Mouse (Mus musculus): ENCODE measurements around the gene Eid3. TPM values are rescaled to one million over a fixed set of nuclear protein-coding genes. Genes with fewer than 3 reads are reported as not detected.

The Eid3 gene
- total and polyA plus RNA-seq, 2 experiments from 2014 or later, result 0.23 to 2.0 TPM

DNA sequence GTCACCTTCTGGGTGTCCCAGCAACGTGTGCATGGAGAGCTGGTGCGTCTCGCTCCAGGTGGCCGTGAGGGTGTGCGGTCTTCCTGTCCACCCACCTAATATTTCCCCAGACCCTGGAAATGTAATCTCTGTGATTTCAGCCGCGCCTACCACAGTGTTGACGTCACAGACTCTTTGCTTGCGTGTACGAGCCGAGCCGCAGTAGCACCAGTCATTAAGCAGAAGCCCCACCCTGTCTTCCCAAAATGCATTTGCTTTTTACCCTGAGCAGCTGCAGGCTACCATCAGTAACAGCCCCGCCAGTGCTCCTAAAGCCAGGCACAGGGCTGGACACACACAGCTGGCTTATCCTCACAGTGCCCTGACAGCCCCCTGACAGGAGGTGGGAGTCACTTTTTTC is 31.5 kb downstream of the Eid3 start:
- ATAC-seq (ENCODE audit: low FRiP score), result no peak
- H3K4me2 ChIP-seq (ENCODE audit: low read depth, low read length, poor library complexity, severe bottlenecking), result no peak overlapping the region
- H3K9me3 ChIP-seq (ENCODE audit: low read length), result no peaks in the 10 kb centered on the region
- no peak overlapping the region for H3K4me3 ChIP-seq (ENCODE audit: low read depth, low read length)
- no peak for DNase-seq (ENCODE audit: low spot score)
- H3K27me3 ChIP-seq (ENCODE audit: insufficient read depth, low read length), result no peaks in the 10 kb centered on the region
- H3K36me3 ChIP-seq (ENCODE audit: insufficient read depth, low read length), result peaks cover 26% of the 10 kb centered on the region
- no peak overlapping the region for H3K9ac ChIP-seq (replicated peaks; ENCODE audit: low read length, poor library complexity, severe bottlenecking)
- H3K4me1 ChIP-seq (ENCODE audit: insufficient read depth, low read length), result 0 out of 2 replicates have a peak, but pooled peaks cover 6% of the 10 kb centered on the region
- TF ChIP-seq CTCF (IDR thresholded peaks at IDR 0.05), result no peak
- WGBS, result 96% methylated on average over 13 of the region's 13 CpGs
- H3K27ac ChIP-seq (ENCODE audit: low read depth, low read length), result no peak overlapping the region

DNA sequence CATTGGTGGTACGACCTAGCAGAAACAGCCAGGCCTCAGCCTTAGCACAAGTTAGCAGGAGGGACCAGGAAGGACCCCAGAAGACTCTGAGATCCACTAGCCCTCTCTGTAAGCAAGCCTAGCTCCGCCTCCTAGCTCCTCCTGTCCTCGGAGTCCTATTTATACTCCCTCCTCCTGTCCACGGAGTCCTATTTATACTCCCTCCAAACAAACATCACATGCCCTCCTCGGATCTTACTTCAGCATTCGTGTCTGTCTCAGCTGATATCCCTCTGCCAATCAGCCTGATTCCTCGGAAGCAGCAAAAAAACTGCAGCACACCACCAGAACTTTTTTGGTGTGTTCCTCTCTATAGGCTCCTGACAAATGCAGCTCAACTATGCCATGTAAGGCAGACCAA is 32.5 kb downstream of the Eid3 start:
- Histone ChIP-seq H3K27ac (ENCODE audit: low read depth, low read length) (no peak overlapping the region), H3K9me3 (ENCODE audit: low read length) (no peaks in the 10 kb centered on the region), H3K4me2 (ENCODE audit: low read depth, low read length, poor library complexity, severe bottlenecking) (no peak overlapping the region), H3K4me3 (ENCODE audit: low read depth, low read length) (no peak overlapping the region), H3K9ac (replicated peaks; ENCODE audit: low read length, poor library complexity, severe bottlenecking) (no peak overlapping the region), H3K36me3 (ENCODE audit: insufficient read depth, low read length) (peaks cover 22% of the 10 kb centered on the region), H3K27me3 (ENCODE audit: insufficient read depth, low read length) (no peaks in the 10 kb centered on the region), H3K4me1 (ENCODE audit: insufficient read depth, low read length) (0 out of 2 replicates have a peak, but pooled peaks cover 6% of the 10 kb centered on the region)
- 61% methylated on average over 7 of the region's 7 CpGs for WGBS
- no peak for TF ChIP-seq CTCF (IDR thresholded peaks at IDR 0.05)
- DNase-seq (ENCODE audit: low spot score) (no peak), ATAC-seq (ENCODE audit: low FRiP score) (no peak)

DNA sequence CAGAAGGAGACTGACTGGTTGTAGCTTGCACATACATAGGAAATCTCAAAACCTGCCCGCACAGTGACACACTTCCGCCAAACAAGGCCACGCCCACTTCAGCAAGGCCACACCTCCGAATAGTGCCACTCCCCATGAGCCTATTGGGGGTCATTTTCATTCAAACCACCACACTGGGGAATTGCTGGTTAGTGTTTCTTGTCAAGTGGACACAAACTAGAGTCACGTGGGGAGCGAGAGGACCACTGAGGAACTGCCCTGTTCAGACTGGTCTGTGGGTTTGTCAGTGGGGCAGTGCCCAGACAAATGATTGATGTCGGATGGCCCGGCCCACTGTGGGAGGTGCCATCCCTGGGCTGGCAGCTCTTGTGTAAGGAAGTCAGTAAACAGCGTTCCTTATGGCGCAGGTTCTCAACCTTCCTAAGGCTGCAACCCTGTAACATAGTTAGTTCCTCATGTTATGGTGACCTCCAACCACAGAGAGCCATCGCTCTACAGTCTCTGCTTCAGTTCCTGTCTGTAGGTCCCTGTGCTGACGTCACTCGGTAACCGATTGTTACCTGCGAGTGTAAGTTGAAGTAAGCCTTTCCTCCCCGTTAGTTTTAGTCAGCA is 33.5 kb downstream of the Eid3 start:
- Histone ChIP-seq H3K4me3 (ENCODE audit: low read depth, low read length) (no peak overlapping the region), H3K27ac (ENCODE audit: low read depth, low read length) (peak overlapping the region; percentile 65; the same call in 1 of the 2 replicates), H3K27me3 (ENCODE audit: insufficient read depth, low read length) (no peaks in the 10 kb centered on the region), H3K36me3 (ENCODE audit: insufficient read depth, low read length) (peaks cover 21% of the 10 kb centered on the region), H3K9me3 (ENCODE audit: low read length) (no peaks in the 10 kb centered on the region), H3K4me1 (ENCODE audit: insufficient read depth, low read length) (0 out of 2 replicates have a peak, but pooled peaks cover 6% of the 10 kb centered on the region), H3K9ac (replicated peaks; ENCODE audit: low read length, poor library complexity, severe bottlenecking) (no peak overlapping the region), H3K4me2 (ENCODE audit: low read depth, low read length, poor library complexity, severe bottlenecking) (peak overlapping the region; percentile 33)
- WGBS, result 43% methylated on average over 16 of the region's 16 CpGs
- TF ChIP-seq CTCF (IDR thresholded peaks at IDR 0.05), result no peak
- peak; percentile 26 for DNase-seq (ENCODE audit: low spot score)
- peak; percentile 56 for ATAC-seq (ENCODE audit: low FRiP score)

DNA sequence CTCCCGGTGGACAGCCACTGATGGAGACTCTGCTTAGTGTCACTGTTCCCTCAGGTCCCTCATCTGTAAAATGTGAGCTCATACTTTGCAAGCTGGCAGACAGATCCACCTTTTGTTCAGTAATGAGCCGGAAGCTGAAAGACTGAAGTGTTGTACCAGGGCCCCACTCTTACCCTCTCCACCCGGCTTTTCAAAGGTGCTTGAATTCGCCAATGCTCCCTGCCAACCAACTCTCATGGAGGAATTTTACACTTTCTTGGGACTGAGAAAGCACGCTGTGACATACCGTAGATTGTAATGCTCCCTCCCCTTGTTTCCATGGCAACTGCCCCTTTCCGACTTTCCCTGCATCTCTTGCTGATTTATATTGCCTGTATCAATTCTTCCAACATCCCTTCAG is 34.1 kb downstream of the Eid3 start:
- Histone ChIP-seq H3K4me2 (ENCODE audit: low read depth, low read length, poor library complexity, severe bottlenecking) (peak overlapping the region; percentile 33), H3K27me3 (ENCODE audit: insufficient read depth, low read length) (no peaks in the 10 kb centered on the region), H3K9ac (replicated peaks; ENCODE audit: low read length, poor library complexity, severe bottlenecking) (no peak overlapping the region), H3K4me3 (ENCODE audit: low read depth, low read length) (no peak overlapping the region), H3K36me3 (ENCODE audit: insufficient read depth, low read length) (peaks cover 16% of the 10 kb centered on the region), H3K27ac (ENCODE audit: low read depth, low read length) (peak overlapping the region; percentile 65; the same call in 1 of the 2 replicates), H3K4me1 (ENCODE audit: insufficient read depth, low read length) (0 out of 2 replicates have a peak, but pooled peaks cover 6% of the 10 kb centered on the region), H3K9me3 (ENCODE audit: low read length) (no peaks in the 10 kb centered on the region)
- DNase-seq (ENCODE audit: low spot score), result peak; percentile 69
- peak; percentile 36 for ATAC-seq (ENCODE audit: low FRiP score)
- WGBS, result 4% methylated on average over 7 of the region's 7 CpGs
- TF ChIP-seq CTCF (IDR thresholded peaks at IDR 0.05), result no peak

DNA sequence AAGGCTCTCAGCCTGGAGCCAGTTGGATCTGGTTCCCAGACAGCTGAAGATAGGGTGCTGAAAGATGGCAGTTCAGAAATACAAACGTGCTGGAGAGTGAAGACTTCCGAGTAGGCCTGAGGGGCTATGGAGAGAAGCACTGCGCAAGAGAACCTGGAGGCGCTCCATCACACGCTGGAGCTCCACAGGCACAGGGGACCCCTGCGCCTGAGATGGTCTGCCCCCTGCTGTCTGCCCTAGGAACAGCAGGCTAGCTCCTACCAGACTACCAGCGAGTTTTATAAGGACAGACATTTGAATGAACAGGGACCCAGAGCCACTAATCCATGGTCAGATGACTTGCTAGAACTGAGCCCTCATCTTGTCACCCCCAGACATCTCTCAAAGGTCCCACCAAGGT is 35.0 kb downstream of the Eid3 start:
- 5% methylated on average over 7 of the region's 7 CpGs for WGBS
- peaks cover 9% of the 10 kb centered on the region for H3K36me3 ChIP-seq (ENCODE audit: insufficient read depth, low read length)
- no peak overlapping the region for H3K4me2 ChIP-seq (ENCODE audit: low read depth, low read length, poor library complexity, severe bottlenecking)
- H3K9ac ChIP-seq (replicated peaks; ENCODE audit: low read length, poor library complexity, severe bottlenecking), result no peak overlapping the region
- no peaks in the 10 kb centered on the region for H3K27me3 ChIP-seq (ENCODE audit: insufficient read depth, low read length)
- TF ChIP-seq CTCF (IDR thresholded peaks at IDR 0.05), result peak; percentile 84
- H3K4me3 ChIP-seq (ENCODE audit: low read depth, low read length), result no peak overlapping the region
- 0 out of 2 replicates have a peak, but pooled peaks cover 6% of the 10 kb centered on the region for H3K4me1 ChIP-seq (ENCODE audit: insufficient read depth, low read length)
- no peaks in the 10 kb centered on the region for H3K9me3 ChIP-seq (ENCODE audit: low read length)
- H3K27ac ChIP-seq (ENCODE audit: low read depth, low read length), result 0 out of 2 replicates have a peak overlapping the region, but pooled peaks have one; percentile 65
- DNase-seq (ENCODE audit: low spot score) (peak; percentile 77), ATAC-seq (ENCODE audit: low FRiP score) (peak; percentile 69; the same call in 1 of the 2 replicates)

DNA sequence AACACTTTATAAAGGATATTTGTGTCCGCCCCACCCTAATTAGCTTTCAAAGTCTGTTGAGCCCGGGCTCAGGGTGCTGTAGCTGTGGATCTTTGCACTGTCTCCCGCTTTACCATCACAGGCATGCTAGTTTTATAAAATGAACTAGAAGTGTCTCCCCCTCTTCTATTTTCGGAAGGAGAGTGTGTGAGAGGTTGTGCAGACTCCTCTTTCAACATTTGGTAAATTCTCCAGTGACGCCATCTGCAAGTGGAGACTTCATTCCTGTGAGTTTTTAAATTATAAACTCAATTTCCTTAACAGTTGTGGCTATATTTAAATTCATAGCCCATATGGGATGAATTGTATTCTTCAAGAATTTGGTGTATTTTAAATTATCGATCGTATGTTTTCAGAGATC is 42.1 kb downstream of the Eid3 start:
- H3K27me3 ChIP-seq (ENCODE audit: insufficient read depth, low read length), result no peaks in the 10 kb centered on the region
- no peak overlapping the region for H3K4me3 ChIP-seq (ENCODE audit: low read depth, low read length)
- H3K9me3 ChIP-seq (ENCODE audit: low read length), result no peaks in the 10 kb centered on the region
- H3K4me2 ChIP-seq (ENCODE audit: low read depth, low read length, poor library complexity, severe bottlenecking), result no peak overlapping the region
- H3K36me3 ChIP-seq (ENCODE audit: insufficient read depth, low read length), result no peaks in the 10 kb centered on the region
- no peak for TF ChIP-seq CTCF (IDR thresholded peaks at IDR 0.05)
- no peak overlapping the region for H3K9ac ChIP-seq (replicated peaks; ENCODE audit: low read length, poor library complexity, severe bottlenecking)
- ATAC-seq (ENCODE audit: low FRiP score) (no peak), DNase-seq (ENCODE audit: low spot score) (no peak)
- no peaks in the 10 kb centered on the region for H3K4me1 ChIP-seq (ENCODE audit: insufficient read depth, low read length)
- WGBS, result 88% methylated on average over 7 of the region's 7 CpGs
- no peak overlapping the region for H3K27ac ChIP-seq (ENCODE audit: low read depth, low read length)
